Mouse (Mus musculus) thymus, postnatal 14 days (tissue): ENCODE measurements around the gene Dnmt3l.
"Not testable (repeated sequence)": the region's sequence is repeated elsewhere in the genome, so short reads cannot be mapped to it uniquely, and the experiment has no call there.

Source experiments
- DNase-seq: peaks from one replicate; pipeline ENCODE4 v3.0.0; 2021

The Dnmt3l gene

GRCm38 (mm10) chr10:78041647-78042046 is at the start of gene Dnmt3l:
Gene Dnmt3l, plus strand, starts transcription at chr10:78041947.
- DNase-seq = no peak

DNA sequence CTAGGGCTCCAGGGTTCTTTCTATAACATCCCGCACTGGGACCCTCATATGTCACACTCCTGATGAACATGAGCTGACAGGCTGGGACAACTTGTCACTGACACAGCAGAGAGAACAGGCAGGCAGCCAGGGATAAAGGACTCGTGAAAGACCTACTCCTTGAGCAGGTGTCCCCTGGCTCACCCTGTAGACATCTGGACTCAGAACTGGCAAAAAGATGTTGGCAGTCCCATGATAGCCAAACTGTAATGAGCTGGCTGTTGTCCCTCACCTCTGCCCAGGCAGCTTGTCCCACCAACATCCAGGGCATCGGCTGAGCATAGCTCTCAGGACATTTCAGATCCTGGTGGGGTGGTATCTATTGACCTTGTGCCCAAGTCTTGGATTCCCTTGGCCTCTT is 46.1 kb upstream of the Dnmt3l start:
- DNase-seq = no peak

DNA sequence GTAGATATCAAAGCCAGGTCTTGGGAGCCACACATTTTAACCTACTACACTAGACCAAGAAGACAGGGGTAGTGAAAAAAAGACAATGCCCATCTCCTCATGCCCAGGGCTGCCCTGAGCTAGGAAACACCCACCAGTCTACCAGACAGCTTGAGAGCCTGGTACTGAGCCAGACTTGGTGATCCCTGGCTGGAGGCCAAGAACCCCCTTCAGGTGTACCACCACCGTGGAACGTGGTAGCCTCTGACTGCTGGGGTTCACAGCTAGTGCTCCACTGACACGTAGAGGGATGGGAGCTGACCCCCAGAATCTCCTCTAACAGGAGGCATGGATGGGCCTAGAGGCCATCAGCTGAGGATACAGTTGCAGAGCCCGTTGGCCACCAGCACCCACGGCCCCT is 41.5 kb upstream of the Dnmt3l start:
- DNase-seq = no peak

DNA sequence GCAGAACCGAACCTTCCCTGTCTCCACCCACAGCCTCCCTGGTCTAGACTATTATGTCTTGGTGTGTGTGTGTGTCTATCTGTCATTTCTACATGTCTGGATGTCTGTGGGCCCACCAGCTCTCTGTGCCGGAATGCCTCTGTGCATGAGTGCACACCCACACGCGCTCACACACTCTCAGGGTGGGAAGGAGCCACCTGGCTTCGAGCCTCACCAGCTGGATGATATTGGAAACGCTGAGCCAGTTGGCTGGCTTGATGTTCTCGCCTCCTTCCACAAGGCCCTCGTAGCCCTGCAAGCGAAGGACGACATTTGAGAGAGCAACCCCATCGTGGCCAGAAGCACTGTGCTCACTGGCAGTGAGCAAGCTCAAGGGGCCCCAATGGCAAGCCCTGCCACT is 40.0 kb upstream of the Dnmt3l start:
- no peak for DNase-seq

DNA sequence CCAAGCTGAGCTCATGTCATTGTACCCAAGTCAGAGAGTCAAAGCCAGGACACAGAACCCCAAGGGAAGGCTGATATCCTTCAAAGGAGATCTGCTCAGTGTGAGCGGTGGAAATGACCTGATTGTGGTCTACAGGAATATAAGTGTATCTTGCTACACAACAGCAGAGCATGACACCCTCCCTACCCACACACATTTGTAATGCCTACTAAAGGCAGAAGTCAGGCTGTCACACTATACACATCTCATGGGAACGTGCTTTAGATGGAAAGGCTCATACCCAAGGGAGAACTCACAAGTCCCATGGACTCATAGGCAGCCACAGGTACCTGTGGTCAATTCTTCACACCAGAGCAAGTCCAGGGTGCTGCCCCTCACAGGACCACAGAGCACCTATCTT is 39.4 kb upstream of the Dnmt3l start:
- no peak for DNase-seq

DNA sequence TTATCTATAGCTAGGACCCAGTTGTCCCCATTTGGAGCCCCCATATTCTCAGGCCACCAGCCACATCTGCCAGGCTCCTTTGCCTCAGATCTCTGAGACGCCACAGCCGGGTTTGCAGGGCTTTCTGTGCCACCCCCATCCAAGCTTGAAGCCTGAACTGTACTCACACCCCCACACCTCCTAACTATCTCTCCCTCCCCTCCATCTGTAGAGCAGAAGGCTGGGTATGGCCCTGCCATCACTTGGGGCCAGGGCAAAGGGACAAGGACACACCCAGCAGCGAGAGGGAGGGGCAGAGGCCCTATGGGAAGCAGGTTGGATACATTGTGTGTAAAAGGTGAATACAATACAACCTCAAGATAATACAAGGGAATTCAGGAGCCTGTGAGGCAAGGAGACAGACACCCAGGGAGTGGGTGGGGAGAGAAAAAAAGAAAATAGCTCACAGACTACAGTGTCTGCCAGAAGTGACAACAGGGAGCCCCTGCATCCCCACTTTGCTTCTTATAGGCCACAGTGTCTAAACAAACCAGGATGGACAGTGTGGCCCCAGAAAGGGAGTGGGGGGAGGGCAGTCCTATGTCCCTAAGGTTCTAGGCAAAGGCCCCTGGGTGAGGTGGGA is 37.2 kb upstream of the Dnmt3l start:
- no peak for DNase-seq

- DNase-seq = no peak
These were observed 35.8 kb upstream of the Dnmt3l start for GRCm38 (mm10) chr10:78005791-78006438.

DNA sequence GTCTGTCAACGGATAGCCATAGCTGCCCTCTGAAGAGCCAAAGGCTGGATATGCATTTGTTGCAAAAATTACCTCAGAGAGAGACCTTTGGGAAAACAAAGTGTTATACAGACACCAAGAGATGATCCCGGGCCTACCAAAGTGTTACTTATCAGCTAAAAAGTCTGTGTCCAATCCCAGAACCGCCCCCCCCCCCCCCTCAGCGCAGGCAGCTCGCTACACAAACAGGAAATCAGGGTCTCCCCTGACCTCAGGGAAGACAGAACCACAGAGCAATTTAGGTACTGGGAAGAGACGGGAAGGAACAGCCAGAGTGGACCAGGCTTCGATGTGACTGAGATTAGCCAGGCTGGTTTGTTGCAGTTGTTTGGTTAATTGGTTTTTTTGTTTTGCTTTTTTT is 34.5 kb upstream of the Dnmt3l start:
- DNase-seq = no peak

DNA sequence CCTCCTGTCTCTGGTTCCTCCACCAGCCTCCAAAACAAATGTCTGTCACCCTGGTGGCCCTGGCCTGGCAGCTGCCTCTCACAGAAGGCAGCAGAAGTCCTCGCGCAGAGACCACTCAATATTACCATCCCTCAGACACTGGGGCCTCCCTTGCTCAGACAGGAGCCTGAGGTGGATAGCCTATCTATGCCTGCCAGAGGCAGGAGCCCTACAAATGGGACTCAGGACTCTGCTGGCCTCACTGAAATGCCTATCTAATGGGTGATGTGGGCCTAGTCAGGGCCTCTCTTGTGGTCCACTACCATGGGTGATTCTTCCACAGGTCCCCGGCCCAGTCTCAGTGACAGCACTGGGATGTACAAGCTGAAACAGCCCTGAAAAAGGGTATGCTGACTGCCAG is 33.6 kb upstream of the Dnmt3l start:
- DNase-seq = no peak

- DNase-seq = peak; percentile 98
These were observed 32.4 kb upstream of the Dnmt3l start for GRCm38 (mm10) chr10:78009184-78009944.

DNA sequence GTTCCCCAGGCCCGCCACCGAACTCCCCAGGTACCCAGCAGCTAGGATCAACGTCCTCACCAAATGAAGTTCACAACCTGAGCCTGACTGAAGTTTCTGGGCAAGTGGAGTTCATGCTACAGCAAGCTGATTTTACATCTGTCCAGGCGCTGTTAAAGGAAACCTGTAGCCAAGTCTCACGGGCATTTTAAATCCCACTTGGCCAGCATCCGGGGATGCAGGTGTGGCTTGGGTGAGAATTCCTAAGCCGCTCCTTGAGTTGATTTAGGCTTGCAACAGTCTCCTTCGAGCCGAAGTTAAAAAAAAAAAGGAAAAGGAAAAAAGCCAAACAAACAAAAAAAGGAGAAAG is 31.8 kb upstream of the Dnmt3l start, which contains the start of gene Pfkl:
Gene Pfkl (minus strand): TSS at position 139 of the 349 bp plus-strand sequence.
- no peak for DNase-seq

DNA sequence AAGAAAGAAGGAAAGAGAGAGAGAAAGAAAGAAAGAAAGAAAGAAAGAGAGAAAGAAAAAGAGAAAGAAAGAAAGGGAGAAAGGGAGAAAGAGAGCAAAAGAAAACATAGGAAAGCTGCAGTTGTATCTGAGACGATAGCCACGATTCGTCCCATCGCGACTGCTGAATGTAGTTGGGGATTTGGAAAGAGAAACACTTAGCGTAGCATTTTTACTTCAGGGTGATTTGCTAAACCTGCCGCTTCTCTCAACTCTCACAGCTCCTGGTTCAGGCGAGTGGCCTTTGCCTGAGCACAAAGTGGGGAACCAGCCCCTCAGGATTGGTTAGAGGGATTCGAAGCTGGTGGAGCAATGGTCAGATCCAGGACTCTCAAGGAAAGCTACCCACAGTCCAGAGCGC is 31.4 kb upstream of the Dnmt3l start:
- DNase-seq = peak; percentile 22

- not testable (repeated sequence) for DNase-seq
These were observed 30.6 kb upstream of the Dnmt3l start for GRCm38 (mm10) chr10:78011116-78011515.

DNA sequence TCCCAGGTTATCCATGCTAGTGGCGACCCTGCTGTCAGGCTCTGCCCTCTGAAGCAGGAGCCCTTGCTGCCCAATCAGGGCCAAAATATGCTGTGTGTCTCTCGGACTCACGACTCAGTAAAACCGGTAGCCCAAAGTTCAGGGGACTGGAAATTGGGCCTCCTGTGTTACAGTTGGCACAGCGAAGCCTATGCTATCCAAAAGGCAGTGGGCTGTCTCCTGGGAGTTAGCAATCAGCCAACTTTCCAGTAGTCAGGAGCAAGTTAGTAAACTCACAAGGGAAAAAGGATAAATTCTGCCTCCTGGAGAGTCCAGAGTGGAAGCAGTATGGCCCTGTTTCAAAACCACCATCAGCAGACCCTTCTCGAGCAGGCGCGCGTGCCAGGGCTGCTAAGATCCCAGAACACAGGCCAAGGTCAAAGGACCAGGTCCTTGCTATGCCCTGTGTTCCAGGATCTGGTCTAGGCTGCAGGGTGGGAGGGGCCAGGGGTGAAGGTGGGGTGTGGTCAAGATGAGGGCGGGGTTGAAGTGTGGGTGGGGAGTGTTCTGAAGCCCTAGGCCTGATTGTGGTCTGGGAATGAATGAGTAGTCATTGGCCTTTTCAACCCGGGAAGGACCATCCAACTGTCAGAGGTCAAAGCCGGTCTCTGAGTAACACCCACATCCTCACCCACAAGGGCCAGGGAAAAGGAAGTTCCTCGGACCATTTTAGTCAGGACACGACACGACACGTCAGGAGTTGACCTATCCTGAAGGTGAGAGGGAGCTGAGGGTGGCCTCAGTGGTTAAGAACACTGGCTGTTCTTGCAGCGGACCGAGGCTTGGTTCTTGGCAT is 28.9 kb upstream of the Dnmt3l start:
- no peak for DNase-seq

DNA sequence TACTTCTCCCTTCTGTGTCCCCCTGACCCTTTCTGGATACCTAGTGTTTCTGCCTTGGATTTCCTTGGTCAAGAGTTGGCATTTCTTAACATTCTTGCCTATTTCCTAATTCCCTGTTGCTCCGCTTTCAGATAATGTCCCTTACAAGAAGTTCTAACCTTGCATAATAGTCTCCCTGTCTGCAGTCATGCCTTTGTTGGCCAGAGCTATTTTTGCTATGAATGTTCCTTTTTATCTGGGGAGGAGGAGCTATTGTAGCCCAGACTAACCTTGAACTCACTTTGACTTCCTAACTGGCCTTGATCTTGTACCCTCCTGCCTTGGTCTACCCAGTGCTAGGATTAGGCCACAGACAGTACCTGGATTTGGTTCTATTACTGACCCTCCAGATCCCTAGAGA is 26.3 kb upstream of the Dnmt3l start:
- DNase-seq = no peak

DNA sequence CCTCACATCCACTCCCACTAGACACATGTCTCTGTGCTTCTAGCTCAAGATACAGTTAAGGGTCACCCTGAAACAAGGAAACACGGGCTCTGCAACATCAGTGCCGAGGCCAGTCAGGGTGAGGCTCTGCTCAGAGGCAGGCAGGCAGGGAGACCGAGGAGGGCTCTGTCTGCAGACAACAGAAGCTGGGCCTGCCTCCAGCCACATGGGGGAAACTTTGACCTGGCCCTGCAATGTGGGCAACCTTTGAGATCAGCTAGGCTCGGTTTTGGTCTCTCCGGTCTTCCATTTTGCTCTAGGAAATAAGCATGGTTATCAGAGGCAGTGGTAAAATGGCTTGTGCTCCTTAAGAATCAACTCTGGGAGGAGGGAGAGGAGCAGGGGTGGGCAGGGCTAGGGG is 25.4 kb upstream of the Dnmt3l start:
- DNase-seq = no peak

GRCm38 (mm10) chr10:78018797-78019203 is 22.9 kb upstream of the Dnmt3l start:
- DNase-seq = peak; percentile 82

DNA sequence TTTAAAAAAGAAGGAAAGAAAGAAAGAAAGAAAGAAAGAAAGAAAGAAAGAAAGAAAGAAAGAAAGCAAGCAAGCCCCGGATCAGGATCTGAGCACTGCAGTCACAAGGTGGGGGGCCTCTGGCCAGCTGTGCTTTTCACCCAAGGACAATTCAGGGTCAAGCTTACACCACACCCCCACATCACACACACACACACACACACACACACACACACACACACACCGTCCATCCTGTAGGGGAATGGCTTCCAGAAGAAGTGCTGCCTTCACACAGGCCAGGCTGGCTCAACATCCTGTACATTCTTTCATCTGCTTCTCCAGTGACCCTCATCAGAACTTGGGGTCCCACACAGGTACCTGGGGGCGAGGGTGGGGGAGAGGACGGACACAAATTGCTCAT is 22.5 kb upstream of the Dnmt3l start:
- no peak for DNase-seq

DNA sequence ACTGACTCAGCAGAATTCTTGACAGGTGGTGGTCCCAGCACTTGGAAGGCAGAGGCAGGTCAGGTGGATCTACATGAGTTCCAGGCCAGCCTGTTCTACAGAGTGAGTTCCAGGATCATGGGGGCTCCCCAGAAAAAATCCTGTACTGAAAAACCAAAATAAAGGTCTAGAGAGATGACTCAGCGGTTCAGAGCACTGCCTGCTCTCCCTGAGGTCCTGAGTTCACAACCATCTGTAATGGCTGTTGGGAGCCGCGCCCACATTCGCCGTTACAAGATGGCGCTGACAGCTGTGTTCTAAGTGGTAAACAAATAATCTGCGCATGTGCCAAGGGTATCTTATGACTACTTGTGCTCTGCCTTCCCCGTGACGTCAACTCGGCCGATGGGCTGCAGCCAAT is 21.8 kb upstream of the Dnmt3l start:
- not testable (repeated sequence) for DNase-seq

- DNase-seq = not testable (repeated sequence)
These were observed 16.3 kb upstream of the Dnmt3l start for GRCm38 (mm10) chr10:78025453-78025852.

- DNase-seq = peak; percentile 74
These were observed 13.6 kb upstream of the Dnmt3l start for GRCm38 (mm10) chr10:78028129-78028528.

GRCm38 (mm10) chr10:78029080-78029479 is 12.7 kb upstream of the Dnmt3l start:
- DNase-seq = no peak

DNA sequence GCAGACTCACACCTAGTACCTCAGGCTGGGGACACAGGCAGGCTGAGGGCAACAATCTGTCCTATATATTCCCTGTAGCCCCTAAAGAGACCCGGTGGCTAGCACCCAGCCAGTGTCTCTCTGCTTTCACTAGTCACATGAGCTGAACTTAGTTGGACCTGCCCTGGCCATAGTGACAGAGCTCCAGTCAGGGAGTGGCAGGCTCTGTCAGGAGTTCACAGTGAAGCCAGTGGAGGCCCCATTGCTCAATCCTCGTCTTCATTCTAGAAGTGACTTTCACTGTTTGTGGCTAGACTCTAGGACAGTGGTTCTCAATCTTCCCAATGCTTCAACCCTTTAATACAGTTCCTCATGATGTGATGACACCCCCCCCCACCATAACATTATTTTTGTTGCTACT is 9.8 kb upstream of the Dnmt3l start:
- no peak for DNase-seq
